Mouse (Mus musculus) CD4-positive, CD25-positive, alpha-beta regulatory T cell, adult 2 months (primary cell): ENCODE results near the gene Clybl.

Experiments used
- DNase-seq: peaks from one replicate; pipeline ENCODE4 v3.0.0-alpha.2; 2012; ENCODE audit warnings: low read depth, low spot score

Clybl gene

DNA sequence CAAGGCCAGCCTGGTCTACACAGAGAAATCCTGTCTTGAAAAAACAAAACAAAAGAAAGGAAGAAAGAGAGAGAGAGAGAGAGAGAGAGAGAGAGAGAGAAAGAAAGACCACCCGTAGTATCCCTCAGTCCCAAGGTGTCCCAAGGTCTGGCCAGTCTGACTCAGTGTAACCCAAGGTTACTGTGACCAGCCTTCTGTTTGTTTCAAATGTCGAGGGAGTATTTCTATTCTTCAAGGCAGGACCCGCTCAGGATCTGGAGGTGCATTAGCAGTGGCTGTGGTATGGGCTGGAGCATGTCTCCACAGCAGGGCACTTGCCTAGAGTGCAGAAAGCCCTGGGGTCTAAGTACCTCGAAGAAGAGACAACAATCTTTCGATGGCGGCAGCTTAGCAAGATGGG lies 15.3 kb downstream of the Clybl start:
- no peak for DNase-seq

DNA sequence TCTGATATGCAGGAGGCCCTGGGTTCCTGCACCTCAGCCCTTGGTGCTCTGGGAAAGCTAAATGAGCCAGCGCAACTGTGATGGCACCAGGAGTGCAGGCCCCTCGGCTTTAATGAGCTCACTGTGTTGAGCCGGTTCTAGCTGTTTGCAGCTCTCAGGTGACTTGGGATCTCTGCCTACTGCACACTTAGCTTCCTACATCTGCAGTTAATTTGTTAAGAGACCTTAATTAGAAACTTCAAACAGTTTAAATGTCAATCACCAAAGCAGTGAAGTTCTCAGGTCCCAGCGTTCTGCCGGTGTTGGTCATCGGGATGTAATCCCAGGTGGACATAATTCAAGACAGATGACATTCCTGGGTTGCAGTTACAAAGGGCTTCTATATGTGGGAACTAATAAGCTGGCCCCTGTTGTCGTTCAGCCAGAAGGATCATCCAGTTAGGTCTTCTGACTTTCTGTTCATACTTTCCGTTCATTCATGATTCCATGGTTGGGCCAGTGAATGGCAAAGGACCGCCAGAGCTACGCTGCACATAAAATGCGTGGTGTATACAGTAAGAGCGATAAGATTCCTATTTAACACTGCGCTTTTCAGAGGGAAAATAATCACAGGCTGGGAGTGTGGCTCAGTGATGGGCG lies 18.9 kb downstream of the Clybl start:
- no peak for DNase-seq

DNA sequence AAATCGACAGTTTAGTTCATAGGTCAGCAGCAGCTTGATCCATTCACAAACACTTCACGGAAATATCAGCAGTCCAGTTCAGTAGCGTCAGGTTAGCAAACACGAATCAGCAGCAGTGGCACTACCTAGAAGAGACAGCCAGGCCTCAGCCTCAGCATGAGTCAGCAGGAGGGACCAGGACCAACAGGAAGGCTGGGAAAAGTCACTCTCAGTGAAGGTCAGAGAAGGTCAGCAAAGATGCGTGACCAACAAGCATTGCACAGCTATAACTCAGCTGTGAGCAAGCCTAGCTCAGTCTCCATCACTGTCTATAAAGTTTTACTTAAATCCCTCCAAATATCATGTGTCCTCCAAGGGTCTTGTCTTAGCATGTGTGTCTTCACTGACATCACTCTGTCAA lies 27.7 kb downstream of the Clybl start:
- DNase-seq: no peak

DNA sequence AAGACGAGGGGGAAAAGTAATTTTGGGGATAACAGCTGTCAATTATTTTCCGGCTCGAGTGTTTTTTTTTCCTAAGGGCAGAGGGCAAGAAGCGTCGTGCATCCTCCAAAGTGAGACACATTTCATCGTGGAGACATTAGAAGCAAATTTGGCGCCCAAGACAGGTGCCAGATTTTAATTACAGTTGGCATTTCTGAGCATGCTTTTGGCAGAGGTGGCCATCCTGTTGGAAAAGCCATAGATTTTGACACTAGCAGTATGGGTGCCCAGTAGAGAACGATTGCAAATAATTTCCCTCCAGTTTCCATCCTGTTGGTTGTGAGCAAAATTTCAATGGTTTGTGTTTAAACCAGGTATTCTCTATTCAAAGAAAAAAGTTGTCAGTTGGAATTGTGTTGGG lies 32.1 kb downstream of the Clybl start:
- no peak for DNase-seq

DNA sequence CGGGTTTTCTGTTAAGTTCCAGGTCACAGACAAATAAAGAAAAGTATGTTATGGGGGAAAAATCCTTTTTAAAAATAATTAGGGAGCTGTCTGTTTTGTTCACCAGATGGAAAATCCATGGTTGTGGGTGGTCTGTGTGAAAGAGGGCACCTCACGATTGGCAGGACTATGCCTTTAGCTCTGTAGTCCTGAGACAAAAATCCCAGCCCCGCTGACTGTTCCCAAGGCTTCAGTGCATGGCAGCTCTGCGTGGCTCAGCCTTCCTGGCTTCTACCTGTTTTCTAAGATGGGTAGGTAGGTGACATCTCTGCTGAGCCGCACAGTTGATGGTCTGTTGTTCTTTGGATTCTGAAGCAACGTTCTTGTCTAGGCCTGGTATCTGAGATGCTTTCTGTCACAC lies 32.6 kb downstream of the Clybl start:
- DNase-seq: no peak

DNA sequence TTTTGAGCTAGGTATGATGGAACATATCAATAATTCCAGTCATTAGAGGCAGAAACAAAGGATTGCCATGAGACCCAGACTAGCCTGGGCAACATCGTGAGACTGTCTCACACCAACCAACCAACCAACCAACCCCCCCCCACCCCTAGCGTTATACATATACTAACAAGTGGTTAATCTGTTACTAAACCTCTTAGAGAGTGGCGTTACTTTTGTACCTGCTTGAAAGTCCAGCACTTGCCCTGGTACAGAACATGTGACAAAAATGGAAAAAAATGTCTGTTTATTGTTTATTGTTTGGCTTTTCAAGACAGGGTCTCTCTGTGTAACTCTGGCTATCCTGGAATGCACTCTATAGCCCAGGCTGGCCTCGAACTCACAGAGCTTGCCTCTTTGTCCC lies 35.7 kb downstream of the Clybl start:
- no peak for DNase-seq

GRCm38 (mm10) chr14:122222934-122223374 lies 41.5 kb downstream of the Clybl start:
- DNase-seq: no peak

DNA sequence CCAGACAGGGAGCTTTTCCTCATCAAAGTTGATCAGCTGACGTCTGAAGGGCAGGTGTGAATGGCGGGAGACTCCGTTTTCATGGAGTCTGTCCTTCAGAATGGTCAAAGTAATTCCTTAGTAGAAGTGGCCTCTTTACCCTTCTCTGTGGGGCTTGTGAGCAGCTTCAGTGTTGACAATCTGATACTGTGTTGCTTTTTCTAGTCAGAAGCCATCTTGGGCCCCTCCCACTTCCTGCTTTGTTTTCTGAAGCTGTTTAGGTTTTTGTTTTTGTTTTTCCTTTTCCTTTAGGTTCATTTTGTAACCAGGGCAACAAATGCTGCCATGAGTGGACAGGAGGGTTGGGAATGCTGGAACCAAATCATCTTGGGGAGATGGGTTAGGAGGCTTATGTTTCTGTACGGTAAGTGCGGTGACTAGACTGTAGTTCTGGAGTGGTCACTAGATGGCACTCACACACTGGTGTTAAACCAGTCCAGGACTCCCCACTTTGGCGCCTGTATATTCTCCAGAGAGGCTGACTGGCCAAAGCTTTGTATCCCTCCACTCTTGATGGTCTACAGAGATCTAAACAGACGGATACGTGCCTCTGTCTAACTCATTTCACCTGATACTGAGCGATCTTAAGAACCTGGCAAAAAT lies 42.1 kb downstream of the Clybl start:
- peak; percentile 85 for DNase-seq

- no peak for DNase-seq
Measured at GRCm38 (mm10) chr14:122224103-122224494, 42.6 kb downstream of the Clybl start.

DNA sequence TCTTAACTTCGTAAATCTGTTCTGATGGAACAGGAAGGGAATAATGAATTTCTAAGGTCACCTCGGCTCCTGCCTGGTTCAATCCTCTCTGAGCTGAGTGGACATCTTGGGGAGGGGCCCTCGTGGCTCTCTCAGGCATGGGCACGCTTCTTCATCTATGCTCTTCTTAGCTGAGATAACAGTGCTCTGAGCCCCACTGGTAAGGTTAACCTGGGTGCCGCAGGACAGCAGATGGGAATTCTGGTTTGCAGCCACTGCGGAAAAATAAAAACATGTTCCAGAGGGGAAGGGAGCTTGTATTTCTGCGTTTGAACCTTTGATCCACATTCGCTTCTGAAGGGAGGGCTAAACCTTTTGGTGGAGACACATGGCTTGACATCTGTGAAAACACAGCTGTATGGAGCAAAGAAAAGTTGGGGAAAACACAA lies 43.0 kb downstream of the Clybl start:
- DNase-seq: no peak

DNA sequence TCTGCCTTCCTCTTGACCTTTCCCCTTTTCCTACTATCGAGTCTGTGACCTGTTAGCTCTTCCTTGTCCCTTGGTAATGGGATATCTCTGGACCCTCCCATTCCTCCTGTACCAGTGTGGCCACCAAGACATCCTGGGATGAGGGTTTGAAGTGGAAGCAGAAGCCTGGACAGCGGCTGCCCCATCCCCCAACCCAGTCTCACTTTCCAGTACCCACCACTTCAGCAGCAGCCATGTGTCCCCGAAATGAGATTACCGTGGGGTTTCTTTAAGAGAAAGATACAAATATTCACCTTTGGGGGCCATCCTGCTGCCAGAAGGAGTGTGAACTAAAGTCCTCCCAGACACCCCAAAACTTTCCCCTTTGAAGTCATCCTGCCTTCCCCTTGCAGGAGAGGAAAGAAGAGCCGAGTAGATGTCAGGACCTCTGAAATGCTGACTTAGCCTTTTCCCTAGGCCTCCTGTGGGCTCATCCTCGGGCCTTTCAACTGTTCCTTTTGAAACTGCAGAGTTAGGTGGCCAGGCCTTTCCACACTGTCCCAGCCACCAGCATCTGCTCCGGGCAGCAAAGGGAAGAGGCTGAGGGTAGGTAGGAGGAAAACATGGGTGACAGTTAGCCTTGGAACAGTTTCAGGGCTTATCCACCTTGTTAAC lies 44.1 kb downstream of the Clybl start:
- no peak for DNase-seq

- no peak for DNase-seq
Measured at GRCm38 (mm10) chr14:122226133-122226515, 44.6 kb downstream of the Clybl start.

- DNase-seq: no peak
Measured at GRCm38 (mm10) chr14:122226666-122227453, 45.4 kb downstream of the Clybl start.

- no peak for DNase-seq
Measured at GRCm38 (mm10) chr14:122227454-122227951, 46.0 kb downstream of the Clybl start.

DNA sequence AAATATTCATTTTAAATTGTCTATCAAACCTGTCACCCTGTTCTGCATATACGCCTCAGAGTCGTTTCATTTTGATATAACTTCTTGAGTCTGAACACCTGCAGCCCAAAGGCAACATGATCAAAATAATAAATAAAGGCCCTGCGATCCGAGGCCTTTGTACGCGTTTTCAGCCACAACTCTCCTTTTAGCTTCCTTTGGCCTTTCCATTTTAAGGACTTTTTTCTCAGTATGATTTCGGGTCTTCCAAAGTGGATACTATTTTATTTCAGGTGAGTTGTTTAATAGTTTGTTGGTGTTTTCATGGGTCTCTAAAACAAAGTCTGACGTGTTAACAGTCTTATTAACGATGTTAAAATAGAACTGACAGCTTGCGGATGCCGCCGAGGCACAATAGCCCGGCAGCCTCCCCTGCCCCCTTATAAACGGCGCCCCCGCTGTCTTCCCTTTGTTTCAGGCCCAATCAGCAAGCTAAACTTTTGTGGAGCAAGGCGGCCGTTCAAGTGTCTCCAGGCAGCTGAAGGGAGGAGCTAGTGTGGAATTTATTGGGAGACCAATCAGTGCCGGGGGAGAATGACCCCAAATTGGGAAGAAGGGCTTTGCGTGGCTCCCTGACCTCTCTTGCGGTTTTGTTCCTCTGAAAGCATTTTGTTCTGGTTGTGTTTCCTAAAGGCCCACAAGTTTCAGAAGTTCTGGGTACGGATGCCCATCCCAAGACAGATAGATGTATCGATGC lies 47.5 kb downstream of the Clybl start:
- no peak for DNase-seq

DNA sequence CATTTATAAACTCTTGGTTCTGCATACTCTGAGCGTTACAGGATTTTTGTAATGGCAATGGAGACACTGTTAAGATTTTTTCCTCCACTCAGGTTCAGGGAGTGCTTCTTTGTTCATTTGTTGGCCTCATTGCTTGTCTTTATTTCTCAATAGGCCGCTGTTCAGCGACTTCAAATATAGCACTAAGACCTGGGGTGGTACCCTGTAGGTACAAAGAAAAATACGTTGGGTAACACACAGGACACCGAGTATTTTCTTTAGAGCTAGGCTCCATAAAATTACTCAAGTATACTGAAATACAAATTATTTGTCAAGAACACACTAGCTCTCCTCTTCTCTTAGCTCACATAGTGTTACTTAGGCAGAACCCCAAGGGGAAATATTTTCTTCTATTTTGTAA lies 48.5 kb downstream of the Clybl start:
- DNase-seq: no peak

DNA sequence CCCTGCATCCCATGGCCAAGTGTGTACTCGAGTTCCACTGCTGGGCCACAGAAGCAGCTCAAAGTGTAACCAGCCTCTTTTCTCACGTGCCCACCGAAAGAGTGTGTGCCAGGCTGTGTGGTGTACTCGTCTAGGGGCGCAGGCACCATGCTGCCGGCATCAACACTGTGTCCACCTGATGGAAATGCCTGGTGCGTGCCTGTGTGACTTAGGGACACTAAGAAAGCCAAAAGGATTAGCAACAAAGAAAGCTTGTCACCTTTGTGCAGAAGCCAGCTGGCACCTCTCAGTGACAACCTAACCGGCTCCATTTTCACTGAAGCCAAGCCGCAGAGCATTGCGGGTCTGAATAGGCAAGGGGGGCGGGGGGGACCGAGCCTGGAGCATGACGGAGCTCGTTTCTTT lies 49.1 kb downstream of the Clybl start:
- no peak for DNase-seq

DNA sequence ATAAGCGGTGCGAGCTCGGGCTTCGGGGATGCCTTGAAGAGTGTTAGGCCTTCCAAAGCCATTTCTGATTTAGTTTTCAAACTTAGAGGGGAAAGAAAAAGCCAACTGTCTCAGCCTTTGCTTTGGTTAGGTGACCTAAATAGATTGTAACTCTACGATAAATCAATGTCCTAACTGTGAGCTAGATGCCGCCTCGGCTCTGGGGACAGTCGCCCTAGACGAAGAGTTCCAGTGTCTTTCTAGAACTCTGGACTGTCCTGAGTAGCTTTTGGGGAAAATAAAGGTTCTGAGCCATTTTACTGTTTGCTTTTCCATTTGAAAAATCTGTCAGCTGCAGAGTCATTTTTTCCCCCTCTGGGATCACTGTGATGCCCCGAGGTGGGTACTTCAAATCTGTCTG lies 49.6 kb downstream of the Clybl start:
- no peak for DNase-seq

DNA sequence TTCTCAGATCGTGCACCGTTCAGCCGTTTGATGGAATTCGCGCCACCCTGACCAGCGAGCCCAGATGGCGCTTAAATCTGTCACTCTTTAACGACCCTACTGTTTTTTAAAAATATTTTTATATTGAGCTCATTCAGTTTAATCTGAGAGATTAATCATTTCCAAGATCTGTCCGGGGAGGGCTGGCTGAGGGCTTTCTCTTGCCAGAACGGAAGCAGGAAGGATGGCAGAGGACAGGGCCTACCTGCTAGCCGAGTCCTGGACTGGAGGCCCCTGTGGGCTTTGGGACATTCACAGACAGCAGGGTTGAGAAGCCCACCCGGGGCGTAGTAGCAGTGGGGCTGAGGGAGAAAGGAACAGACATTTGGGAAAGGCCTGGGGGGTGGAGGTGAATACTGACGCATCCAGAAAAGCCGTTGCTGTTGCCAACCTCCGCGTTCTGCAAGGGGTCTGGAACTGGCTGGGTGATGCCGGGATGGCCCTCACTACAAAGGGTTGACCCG lies 51.8 kb downstream of the Clybl start:
- DNase-seq: no peak

GRCm38 (mm10) chr14:122243874-122244273 lies 62.4 kb downstream of the Clybl start:
- DNase-seq: no peak
